Mouse (Mus musculus) layer of hippocampus, adult 9-10 months (tissue): ENCODE measurements around the gene Irf1.
A peak's percentile ranks its signal among the peaks of the same experiment; 100 is the strongest.
"Not testable (repeated sequence)": the region's sequence is repeated elsewhere in the genome, so short reads cannot be mapped to it uniquely, and the experiment has no call there.

Experiments used
- DNase-seq: peaks from one replicate; pipeline ENCODE4 v3.0.0; 2022; ENCODE audit warnings: low spot score

Irf1 gene

GRCm38 (mm10) chr11:53769760-53770124 is at the start of gene Irf1:
Irf1 (plus strand) TSS chr11:53770014.
- peak; percentile 74 for DNase-seq

- no peak for DNase-seq
Measured at GRCm38 (mm10) chr11:53720715-53721114, 49.1 kb upstream of the Irf1 start, which contains the start of gene Il5. Il5 (plus strand) TSS chr11:53720794.

- no peak for DNase-seq
Measured at GRCm38 (mm10) chr11:53731457-53731856, 38.4 kb upstream of the Irf1 start.

- DNase-seq = no peak
Measured at GRCm38 (mm10) chr11:53732244-53732643, 37.6 kb upstream of the Irf1 start.

GRCm38 (mm10) chr11:53733824-53734223 is 36.0 kb upstream of the Irf1 start:
- no peak for DNase-seq

GRCm38 (mm10) chr11:53734431-53734830 is 35.4 kb upstream of the Irf1 start:
- no peak for DNase-seq

GRCm38 (mm10) chr11:53734970-53735681 is 34.7 kb upstream of the Irf1 start:
- DNase-seq = no peak

GRCm38 (mm10) chr11:53735682-53736245 is 34.0 kb upstream of the Irf1 start:
- peak; percentile 37 for DNase-seq

GRCm38 (mm10) chr11:53736771-53737572 is 32.8 kb upstream of the Irf1 start:
- peak; percentile 26 for DNase-seq

- peak; percentile 48 for DNase-seq
Measured at GRCm38 (mm10) chr11:53737573-53737946, 32.3 kb upstream of the Irf1 start.

GRCm38 (mm10) chr11:53742353-53742752 is 27.5 kb upstream of the Irf1 start:
- DNase-seq = no peak

GRCm38 (mm10) chr11:53745260-53745659 is 24.6 kb upstream of the Irf1 start:
- no peak for DNase-seq

- no peak for DNase-seq
Measured at GRCm38 (mm10) chr11:53747985-53748384, 21.8 kb upstream of the Irf1 start.

- DNase-seq = no peak
Measured at GRCm38 (mm10) chr11:53748614-53749013, 21.2 kb upstream of the Irf1 start.

GRCm38 (mm10) chr11:53749306-53749705 is 20.5 kb upstream of the Irf1 start:
- no peak for DNase-seq

GRCm38 (mm10) chr11:53749716-53750352 is 20.0 kb upstream of the Irf1 start:
- DNase-seq = no peak

- no peak for DNase-seq
Measured at GRCm38 (mm10) chr11:53755011-53755595, 14.7 kb upstream of the Irf1 start.

- no peak for DNase-seq
Measured at GRCm38 (mm10) chr11:53757612-53758011, 12.2 kb upstream of the Irf1 start.

- not testable (repeated sequence) for DNase-seq
Measured at GRCm38 (mm10) chr11:53758033-53758432, 11.8 kb upstream of the Irf1 start.

GRCm38 (mm10) chr11:53758791-53759351 is 10.9 kb upstream of the Irf1 start:
- DNase-seq = no peak

- no peak for DNase-seq
Measured at GRCm38 (mm10) chr11:53759545-53760406, 10.0 kb upstream of the Irf1 start.
